Mouse (Mus musculus): ENCODE measurements at regions not wholly inside any gene's neighbourhood (a gene's known extent, or its start where the extent isn't known, plus 50 kb on each side); places are given as distances from the start of the nearest gene placed in this dataset.

GRCm38 (mm10) chr12:113358077-113358476 is 131.2 kb upstream of the Adam6b start:
- no peak for TF ChIP-seq CTCF (IDR thresholded peaks at IDR 0.05; ENCODE audit: insufficient read depth, low read length)
- TF ChIP-seq POLR2A (IDR thresholded peaks at IDR 0.05; ENCODE audit: borderline replicate concordance, extremely low read depth, low read depth, low read length) = no peak
